Mouse (Mus musculus) left cerebral cortex, adult 8-10 months (tissue): ENCODE measurements at regions not wholly inside any gene's neighbourhood (a gene's known extent, or its start where the extent isn't known, plus 50 kb on each side); places are given as distances from the start of the nearest gene placed in this dataset.
"Not testable (repeated sequence)": the region's sequence is repeated elsewhere in the genome, so short reads cannot be mapped to it uniquely, and the experiment has no call there.

ENCODE experiments used
- DNase-seq, 2 experiments: peaks; one replicate each; pipeline ENCODE4 v3.0.0; 2022; ENCODE audit warnings: low spot score in 2 of 2

DNA sequence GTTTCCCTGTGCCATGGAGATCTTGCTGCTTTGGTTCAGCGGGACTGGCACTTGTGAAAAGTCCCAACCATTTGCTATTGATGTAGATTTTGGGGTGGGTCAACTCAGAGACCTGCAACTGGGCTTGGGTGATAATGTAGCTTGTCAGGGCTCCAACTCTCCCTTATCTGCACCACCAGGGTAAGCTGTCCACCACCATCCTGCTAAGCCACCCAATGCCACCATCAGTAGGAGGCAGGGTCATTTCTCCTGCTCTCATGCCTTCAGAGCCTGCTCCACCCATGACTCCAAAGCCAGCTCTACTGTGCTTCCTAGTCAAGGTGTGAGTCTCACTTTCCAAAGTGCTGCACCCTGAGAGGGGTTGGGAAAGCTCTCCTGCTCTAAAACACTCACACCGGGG is 776.2 kb downstream of the Diaph2 start:
- no peak for DNase-seq

DNA sequence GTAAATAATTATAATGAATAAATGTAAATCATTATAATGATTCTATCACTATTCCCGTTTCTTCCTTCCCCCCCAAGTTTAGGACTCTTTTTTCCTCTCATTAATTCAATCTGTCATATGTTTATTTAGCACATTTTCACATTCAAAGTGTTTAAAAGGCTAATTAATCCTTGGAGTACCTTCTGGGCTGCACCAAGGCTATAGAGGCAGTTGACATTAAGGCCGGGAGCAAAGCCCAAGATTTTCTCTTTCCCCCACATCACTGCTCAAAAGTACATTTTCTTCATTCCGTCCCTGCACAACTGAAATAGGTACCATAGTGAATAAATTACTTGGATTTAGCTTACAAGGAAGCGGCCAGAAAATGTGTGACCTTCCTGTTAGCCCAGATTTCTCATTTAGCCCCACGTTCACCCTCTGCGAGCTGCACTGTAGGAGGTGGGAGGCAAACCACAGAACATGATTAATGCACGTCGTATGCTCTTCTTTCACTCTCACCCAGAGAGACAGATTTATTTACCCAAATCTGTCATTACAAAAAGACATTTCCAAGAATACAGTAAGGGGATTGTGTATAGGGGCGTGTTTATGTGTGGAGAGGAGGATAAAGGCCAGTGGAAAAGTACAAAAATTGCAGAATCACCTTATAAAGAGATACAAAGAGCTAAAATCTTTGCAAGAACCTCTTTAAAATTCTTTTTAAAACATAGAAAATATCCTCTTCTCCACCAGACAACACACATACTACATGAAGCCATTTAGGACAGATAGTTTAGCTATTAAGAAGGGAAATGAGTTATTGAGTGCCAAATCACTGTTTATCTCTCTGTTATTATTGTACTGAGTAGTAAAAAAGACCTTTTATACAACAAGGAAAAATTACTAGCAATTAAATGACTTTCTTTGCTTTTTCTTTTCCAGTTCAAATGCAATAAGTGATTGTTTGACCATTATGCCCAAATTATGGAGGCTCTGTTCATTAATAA is 783.9 kb downstream of the Diaph2 start:
- DNase-seq = no peak

DNA sequence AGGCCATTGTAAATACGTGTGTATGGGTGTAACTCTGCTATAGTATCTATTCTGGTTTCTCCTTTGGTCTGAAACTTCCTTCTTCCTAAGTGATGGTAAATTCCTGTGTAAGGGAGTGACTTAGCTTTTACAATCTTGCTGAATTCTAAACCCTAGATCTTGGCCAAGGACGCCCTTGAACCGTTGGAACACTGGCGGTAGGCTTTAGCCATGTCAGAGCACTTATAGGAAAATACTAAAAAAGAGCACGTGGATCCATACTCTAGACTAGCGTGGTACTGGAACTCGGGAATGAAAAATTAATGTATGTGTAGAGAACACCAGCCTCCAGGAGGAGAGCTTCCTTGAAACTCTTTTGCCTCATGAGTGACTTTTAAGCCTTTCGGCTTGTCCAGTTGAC is 789.2 kb downstream of the Diaph2 start:
- DNase-seq = not testable (repeated sequence)

DNA sequence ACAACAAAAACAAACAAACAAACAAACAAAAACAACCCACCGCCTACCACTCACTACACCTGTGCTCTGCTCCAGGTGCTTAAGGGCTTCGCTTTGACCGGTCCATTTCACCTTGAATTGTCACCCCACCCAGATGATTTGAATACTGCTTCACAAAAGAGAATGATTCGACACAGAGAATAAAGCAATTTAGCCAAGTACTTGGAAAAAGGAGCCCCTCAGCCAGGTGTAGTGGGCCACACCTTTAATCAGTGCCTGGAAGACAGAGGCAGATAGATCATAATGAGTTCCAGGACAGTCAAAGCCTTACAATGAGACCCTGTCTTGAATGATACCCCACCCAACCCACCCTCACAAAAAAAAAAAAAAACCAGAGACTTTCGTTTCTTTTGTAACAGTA is 798.5 kb downstream of the Diaph2 start:
- DNase-seq = no peak

DNA sequence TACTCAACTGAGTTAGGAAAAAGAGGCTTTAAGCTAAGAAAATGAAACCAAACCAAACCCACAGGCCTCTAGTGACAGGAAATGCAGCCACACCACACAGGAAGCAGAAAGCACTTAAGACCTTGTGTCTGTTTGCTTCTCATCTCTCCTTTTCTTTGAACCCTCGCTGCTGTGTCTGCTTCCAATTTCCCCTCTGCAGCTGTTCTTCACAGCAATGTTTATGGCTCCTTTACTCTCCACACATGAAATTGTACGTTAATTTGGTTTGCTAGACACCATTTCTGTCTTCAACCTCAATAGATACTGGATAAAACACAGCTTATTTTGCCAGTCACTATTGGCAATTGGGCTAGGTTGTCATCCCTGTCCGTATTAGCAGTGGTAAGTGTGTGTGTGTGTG is 799.7 kb downstream of the Diaph2 start:
- DNase-seq = no peak

DNA sequence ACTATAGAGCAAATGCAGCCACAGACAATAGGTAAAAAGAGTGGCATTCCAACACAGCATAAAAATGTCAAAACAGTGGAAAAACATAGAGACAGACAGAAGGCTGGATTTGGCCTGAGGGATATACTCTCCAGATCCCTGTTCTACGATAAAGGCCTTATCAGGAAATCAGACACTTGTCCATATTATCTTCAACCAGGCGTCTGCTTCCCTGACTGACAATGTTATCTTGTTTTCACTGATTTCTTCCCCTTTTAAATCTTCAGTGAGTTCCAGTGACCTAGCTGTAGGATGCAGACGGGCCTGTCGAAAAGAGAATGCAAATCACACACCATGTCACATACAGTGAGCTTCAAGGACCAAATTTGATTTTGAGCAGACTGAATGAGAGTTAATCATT is 800.4 kb downstream of the Diaph2 start:
- no peak for DNase-seq

DNA sequence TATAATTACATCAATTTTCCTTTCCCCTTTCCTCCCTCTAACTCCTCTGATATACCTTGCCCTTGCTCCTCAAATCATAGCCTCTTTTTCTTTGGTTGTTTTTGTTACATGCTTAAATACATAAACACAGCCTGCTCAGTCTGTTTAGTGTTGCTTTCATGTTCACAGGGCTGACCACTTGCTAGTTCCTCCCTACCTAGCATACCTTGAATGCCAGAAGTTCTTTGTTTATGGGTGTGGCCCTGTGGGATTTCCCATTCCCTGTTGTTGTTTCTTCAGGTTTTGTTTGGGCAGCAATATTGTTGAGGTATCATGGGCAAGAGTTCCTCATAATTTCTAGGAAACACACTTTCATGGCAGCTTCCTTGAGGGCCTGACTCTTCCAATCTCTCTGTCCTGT is 807.7 kb downstream of the Diaph2 start:
- no peak for DNase-seq

- DNase-seq = no peak
These were observed 828.2 kb downstream of the Diaph2 start for GRCm38 (mm10) chrX:130577706-130578105.

DNA sequence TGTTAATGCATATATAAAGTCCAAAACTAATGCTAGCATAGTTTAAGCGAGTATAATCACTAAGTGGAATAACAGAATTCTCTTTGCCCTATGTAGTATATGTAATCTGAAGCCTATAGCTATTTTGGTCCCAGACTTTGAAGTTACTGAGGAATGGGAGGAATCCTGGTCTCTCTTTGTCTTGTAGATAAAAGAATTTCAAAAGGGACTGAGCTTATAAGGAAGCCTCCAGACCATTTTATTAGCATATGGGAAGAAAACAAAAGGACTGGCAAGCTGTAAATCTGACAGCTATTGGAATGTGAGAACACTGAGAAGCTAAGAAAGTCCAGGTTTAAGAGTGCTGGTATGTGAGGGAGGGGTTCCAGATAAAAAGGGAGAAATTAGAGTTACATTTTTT is 847.1 kb downstream of the Diaph2 start:
- no peak for DNase-seq

GRCm38 (mm10) chrX:130601911-130602310 is 852.4 kb downstream of the Diaph2 start:
- DNase-seq = peak in 1 of 2 experiments; percentile 13

GRCm38 (mm10) chrX:130638513-130638912 is 889.0 kb downstream of the Diaph2 start:
- no peak for DNase-seq

GRCm38 (mm10) chrX:130655815-130656214 is 906.3 kb downstream of the Diaph2 start:
- DNase-seq = no peak

DNA sequence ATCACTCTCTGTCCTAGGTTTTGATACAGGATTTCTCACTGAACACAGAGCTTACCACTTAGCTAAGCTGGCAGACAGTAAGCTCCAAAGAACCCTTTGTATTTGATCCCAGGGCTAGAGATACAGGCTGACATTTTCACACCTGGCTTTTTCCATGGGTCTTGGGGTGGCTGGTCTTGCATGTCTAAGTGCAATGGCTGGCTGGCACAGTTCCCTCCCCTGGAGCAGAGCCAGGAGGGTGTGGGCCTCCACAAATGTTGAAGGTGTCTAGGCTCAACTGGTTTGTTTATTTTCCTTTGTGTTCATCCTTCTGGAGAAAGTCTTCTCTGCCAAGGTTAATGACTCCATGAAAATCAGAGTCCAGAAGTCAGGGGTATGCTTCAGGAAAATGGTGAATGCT is 934.8 kb downstream of the Diaph2 start:
- no peak for DNase-seq

DNA sequence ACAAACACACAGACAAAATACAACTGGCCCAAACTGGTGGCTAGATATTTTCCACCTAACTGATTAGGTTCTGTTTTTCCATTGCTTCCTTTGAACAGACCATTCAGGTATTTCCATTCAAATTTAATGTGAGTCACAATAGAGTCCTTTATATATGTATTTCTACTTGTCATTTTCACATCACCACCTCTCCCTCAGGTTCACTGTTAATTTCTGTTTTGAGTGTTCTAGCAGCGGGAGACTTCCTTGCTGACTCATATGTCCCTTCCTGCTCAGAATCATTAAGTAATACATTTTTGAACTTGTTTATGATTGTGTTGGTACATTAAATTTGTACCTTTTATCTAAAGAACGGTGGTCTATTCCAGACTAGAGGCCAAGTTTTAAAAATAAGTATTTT is 959.4 kb downstream of the Diaph2 start:
- DNase-seq = no peak

DNA sequence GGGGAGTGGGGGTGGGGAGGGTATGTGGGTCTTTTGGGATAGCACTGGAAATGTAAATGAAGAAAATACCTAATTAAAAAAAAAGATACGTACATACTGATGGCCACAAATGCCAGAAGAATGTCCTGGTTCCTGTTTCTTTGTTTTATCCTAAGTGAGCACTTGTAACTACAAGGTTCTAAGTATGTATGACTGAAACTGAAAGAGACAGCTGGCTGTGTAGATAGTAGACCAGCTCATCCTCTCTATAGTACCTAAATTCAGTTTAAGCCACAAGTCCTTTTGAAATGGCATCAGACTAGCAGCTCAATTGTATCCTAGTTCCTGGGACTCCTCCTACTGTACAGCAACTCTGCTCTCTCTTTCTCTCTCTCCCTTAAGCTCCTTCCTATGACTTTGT is 994.6 kb downstream of the Diaph2 start:
- not testable (repeated sequence) for DNase-seq
